Mouse (Mus musculus) c-Kit-negative CD71-positive TER-119-positive erythroid progenitor cells, embryonic 14.5 days (primary cell): ENCODE measurements around the gene Plxnb2.

ENCODE experiments used
- DNase-seq: peaks from one replicate; pipeline ENCODE4 v3.0.0-alpha.2; 2013; ENCODE audit warnings: low read depth, low spot score

Plxnb2 gene

GRCm38 (mm10) chr15:89128382-89129350 is 51.9 kb downstream of the Plxnb2 start, which contains the start of gene Hdac10:
Gene Hdac10 (minus strand): TSS chr15:89128700.
- peak; percentile 78 for DNase-seq

DNA sequence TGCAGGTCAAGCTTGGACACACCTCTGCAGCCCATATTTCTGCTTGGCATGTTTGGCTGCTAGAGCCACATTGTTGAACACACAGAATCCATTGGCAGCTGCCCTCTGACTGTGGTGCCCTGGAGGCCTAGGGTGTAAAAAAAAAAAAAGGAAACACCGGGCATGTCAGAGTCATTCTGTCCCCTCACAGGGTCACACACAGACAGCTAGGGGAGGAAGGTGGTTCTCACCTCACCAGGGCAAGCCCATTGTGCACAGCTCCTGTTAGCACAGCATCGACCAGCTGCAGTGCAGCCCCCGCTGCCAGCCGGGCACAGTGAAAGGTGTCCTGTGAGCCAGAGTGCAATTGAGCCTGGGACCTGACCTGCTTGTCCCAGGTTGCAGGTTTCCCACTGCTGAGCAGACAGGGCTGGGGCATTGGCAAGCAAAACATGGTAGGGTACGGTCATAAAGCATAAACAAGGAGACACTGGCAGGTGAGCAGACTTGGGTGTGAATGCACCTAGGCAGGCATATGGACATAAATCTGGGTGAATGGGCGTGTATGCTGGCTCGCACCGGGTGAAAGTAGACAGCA is 53.1 kb downstream of the Plxnb2 start:
- no peak for DNase-seq

DNA sequence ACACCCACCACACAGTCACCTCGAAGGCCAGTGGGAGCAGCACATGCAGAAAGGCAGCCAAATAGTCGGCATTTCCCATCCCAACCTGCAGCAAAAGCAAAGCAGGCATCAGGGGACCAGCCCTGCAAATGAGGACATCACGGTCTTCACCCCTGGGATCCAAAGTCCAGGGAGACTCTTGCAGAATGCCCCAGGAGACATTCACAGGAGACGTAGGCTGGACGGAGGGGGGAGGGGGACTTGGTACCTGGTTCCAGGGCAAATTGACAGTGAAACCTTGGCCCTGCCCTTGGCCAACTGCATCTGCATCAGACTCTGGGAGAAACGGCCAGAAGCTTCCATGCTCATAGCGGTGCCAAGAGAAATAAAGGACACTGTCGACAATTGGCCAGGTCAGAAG is 54.0 kb downstream of the Plxnb2 start:
- no peak for DNase-seq

DNA sequence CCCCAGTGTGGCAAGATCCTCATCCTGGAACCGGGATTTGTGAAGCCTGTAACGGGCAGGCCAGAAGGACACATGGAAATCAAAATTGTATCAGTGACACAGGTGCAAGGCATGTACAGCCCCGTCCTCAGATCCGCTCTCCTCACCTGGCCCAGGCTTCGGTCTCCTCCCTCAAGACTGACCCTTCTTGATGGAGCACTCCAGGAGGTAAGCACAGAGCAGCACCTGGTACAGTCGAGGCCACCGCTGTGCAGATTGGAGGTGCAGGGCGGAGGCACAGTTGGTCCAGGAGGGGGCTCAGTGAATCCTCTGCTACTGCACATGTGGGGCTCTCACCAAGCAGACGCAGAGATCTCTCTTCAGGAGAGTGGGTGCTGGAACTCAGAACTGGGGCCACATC is 55.2 kb downstream of the Plxnb2 start:
- DNase-seq: no peak

- no peak for DNase-seq
Observed at GRCm38 (mm10) chr15:89124312-89124711, 56.3 kb downstream of the Plxnb2 start.

DNA sequence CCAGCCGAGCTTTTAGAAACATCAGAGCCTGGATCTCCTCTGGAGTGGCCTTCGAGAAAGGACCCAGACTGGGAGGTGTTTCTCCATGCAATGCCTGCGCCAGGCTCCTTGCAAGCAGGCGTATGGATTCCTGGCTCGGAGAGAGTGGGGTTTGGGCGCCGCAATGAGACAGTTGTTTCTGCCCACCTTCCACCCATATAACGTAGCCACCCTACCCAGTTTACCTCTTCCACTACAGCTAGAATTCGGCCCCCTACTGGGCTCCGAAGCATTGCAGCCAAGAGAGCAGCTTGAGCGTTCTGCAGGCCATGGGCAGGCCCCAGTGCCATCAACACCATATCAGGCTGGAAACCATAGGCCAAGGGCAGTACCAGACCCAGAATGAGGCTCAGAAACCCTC is 57.0 kb downstream of the Plxnb2 start:
- DNase-seq: no peak

DNA sequence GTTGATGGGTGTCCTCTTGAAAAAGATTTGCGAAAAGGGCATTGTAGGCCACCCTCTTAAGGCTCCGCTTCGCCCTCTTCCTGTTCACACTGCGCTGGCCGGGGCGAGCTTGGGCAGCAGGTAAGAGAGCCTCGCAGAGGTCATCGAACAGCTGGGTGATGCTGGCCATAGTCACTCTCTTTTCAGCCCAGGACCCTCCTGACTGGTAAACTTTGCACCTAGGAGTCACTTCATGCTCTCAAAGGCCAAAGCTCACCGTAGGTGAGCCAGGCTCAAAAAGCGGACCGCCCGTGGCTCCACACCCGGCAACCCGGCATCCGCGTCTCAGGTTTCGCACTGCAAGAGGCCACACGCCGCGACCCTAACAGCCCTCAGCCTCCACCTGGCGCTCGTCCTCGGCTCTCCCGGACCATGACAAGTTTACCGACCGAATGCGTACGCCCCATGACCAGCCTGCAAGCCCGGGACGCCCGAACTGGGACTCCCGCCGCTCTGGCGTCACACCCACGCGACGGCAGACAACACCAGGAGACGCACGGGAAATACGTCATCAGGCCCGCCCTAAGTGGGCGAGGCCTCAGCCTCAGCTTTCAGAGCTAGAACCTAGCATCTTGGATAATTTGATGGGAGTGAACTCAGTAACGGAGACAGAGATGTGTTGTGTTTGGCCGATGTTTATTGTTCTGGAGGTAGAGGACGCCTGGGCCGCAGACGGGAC is 57.8 kb downstream of the Plxnb2 start, which contains the start of gene Tubgcp6:
TSS of gene Tubgcp6 (minus strand) at position 464 of the 718 bp plus-strand sequence.
- peak; percentile 92 for DNase-seq

DNA sequence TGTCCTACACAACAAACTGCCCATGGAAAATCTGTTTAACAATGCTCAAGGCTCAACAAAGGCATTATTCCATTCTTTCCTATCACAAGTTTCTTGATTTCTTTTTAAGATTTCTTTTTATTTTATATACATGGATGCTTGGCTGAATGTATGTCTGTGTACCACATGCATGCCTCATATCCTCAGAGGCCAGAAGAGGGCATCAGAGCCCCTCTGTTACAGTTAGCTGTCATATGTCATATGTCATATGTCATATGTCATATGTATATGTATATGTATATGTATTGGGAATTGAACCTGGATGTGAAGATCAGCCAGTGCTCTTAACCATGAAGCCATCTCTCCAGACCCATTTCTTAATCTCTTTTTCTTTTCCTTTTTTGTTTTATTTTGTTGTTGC is 62.6 kb downstream of the Plxnb2 start:
- DNase-seq: no peak

DNA sequence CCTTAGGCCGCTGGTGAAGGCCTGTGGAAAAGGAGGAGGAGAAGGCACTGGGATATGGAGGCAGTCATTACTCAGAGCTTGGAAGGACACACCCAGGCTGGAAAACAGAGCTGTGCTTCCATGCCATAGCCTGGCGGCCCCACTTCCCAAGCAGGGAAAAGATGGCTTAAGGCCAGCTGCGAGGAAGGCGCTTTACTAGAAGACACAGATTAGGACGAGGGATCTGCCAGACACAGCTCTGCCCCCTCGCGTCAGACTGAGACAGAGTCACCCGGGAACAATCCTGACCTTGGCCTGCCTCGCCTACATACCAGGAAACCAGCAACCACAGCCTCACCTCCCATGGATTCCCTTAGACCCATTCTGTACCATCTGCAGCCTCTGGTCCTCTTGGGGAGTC is 70.4 kb downstream of the Plxnb2 start:
- no peak for DNase-seq

DNA sequence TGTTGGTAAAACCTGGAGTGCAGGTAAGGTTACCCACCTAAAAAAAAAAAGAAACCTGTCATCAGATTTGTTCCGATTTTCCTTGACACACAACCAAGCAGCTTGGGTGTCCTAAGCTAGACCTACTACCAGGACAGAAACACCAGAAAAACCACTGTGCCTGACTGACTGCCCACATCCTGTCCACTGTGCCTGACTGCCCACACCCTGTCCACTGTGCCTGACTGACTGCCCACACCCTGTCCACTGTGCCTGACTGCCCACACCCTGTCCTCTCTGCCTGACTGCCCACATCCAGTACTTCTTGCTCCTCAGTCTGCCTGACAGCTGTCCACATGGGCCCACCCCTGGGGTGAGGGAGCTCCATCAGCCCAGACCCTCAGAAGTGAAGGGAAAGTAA is 73.6 kb downstream of the Plxnb2 start:
- DNase-seq: no peak

- DNase-seq: no peak
Observed at GRCm38 (mm10) chr15:89106073-89106472, 74.5 kb downstream of the Plxnb2 start.
